Mouse (Mus musculus) hindbrain, postnatal 0 days (tissue): Measurements from ENCODE around the gene Phrf1. TPM values are rescaled to one million over a fixed set of nuclear protein-coding genes. Genes with fewer than 3 reads are reported as not detected.

Experiments used
- ATAC-seq: fragments of 200-750 bp; cut with Nextera tagmentation; 2 replicates; pipeline ENCODE4 v1.8.0; 2017; ENCODE audit warnings: mild to moderate bottlenecking, moderate TSS enrichment, moderate library complexity
- DNase-seq: peaks from one replicate; pipeline ENCODE4 v3.0.0-alpha.2; 2015; ENCODE audit warnings: low spot score
- H3K27ac ChIP-seq: fragments of 300-500 bp; sonication (generic); 2 replicates; pipeline ENCODE4 v1.5.1; 2014; ENCODE audit warnings: mild to moderate bottlenecking
- H3K27me3 ChIP-seq: fragments of 300-500 bp; sonication (generic); 2 replicates; pipeline ENCODE4 v1.6.1; 2014; ENCODE audit warnings: low read length, mixed read lengths; ENCODE audit not compliant: insufficient read depth
- H3K36me3 ChIP-seq: fragments of 300-500 bp; sonication (generic); 2 replicates; pipeline ENCODE4 v1.6.1; 2014; ENCODE audit warnings: low read length, mixed read lengths; ENCODE audit not compliant: insufficient read depth
- H3K4me1 ChIP-seq: fragments of 300-500 bp; sonication (generic); 2 replicates; pipeline ENCODE4 v1.6.1; 2014; ENCODE audit warnings: antibody characterized with exemption, low read length, mixed read lengths; ENCODE audit not compliant: insufficient read depth
- H3K4me2 ChIP-seq: fragments of 300-500 bp; sonication (generic); 2 replicates; pipeline ENCODE4 v1.6.1; 2014; ENCODE audit warnings: low read depth, mild to moderate bottlenecking, low read length, moderate library complexity, mixed read lengths
- H3K4me3 ChIP-seq: fragments of 300-500 bp; sonication (generic); 2 replicates; pipeline ENCODE4 v1.5.1; 2014; ENCODE audit warnings: low read length
- H3K9ac ChIP-seq: fragments of 300-500 bp; sonication (generic); replicated peaks from 2 replicates; pipeline ENCODE4 v1.6.1; 2014; ENCODE audit warnings: mild to moderate bottlenecking, low read length, moderate library complexity, mixed read lengths
- H3K9me3 ChIP-seq: fragments of 300-500 bp; sonication (generic); 2 replicates; pipeline ENCODE4 v1.6.1; 2016; ENCODE audit warnings: low read length, mixed read lengths
- CTCF ChIP-seq: IDR thresholded peaks from 2 replicates; pipeline ENCODE4 v1.5.1; 2016; ENCODE audit warnings: antibody characterized with exemption, control low read depth, low read depth
- WGBS: fragments of 180-500 bp; shearing (Covaris S2); extraction: QIAGEN DNeasy Blood & Tissue Kit; methylation state at CpG from one replicate; pipeline ENCODE4 v1.1.7; 2014; 5-methylcytosine and 5-hydroxymethylcytosine counted together
- polyA plus RNA-seq: library from polyadenylated mRNA; unstranded; fragments of >200 nt; fragmentation: Nextera tagmentation; extraction: Ambion mirVana; gene quantifications from 2 replicates; pipeline ENCODE4 v1.2.1, GENCODE M21; 2015
- total RNA-seq: library from RNA; depleted of rRNA; stranded (reverse); fragments of >200 nt; gene quantifications from 2 replicates; pipeline ENCODE4 v1.2.3, GENCODE M21; 2014

Gene Phrf1
- total and polyA plus RNA-seq, 2 experiments from 2014 or later = 38.0 to 56.4 TPM

DNA sequence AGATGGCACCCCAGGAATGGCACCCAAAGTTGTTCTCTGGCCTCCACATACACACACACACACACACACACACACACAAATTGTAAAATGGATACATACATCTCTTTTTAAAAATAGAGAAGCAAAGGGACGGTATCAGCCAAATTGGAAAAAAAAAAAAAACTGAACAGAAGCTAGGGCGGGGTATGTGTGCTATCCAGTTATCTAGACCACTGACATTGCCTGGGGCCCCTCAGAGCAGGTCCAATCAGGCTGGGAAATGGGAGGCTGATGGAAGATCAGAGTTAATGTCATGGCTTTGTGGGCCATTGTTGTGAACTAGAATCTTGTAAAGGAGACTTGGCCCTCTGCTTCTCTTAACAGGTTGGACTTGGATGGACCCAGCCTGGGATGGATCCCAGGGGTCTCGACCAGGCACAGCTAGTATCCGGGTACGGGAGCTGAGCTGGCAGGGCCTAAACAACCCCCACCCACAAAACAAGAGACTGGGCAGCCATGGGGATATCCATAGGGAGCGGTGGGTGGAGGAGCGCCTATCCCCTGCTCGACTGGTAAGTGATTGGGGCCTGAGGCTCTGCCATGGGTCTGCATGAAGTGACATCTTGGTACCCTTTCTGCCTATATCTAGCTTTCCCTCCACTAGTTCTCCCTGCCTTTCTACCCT is 31.8 kb upstream of the Phrf1 start:
- no peak overlapping the region for H3K4me3 ChIP-seq
- no peak overlapping the region for H3K9ac ChIP-seq
- H3K27ac ChIP-seq = no peak overlapping the region
- TF ChIP-seq CTCF = no peak
- no peaks in the 10 kb centered on the region for H3K9me3 ChIP-seq
- no peak for ATAC-seq
- peaks cover 10% of the 10 kb centered on the region for H3K4me1 ChIP-seq
- DNase-seq = no peak
- WGBS = 91% methylated on average over 8 of the region's 8 CpGs
- no peaks in the 10 kb centered on the region for H3K27me3 ChIP-seq
- H3K36me3 ChIP-seq = no peaks in the 10 kb centered on the region; the same call in 1 of the 2 replicates
- H3K4me2 ChIP-seq = no peak overlapping the region

DNA sequence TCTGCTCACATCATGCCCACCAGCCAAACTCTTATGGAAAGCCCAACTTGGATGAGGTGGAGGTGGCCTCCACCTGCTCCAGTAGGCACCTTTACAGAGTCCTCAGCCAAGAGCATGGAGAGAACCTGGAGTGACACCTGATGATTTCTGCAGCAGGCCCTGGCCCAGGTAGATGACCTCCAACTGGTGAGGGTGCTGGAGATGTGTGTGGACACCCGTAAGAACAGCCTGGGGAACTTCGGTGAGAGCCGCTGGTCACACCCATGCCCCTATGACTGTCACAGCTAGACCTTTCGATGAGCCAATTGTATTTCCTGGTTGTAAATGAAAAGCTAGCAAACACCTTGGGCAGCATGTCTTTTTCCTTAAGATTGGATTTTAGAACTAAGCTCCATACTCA is 30.5 kb upstream of the Phrf1 start:
- ATAC-seq = no peak
- Histone ChIP-seq H3K27ac (no peak overlapping the region), H3K4me2 (no peak overlapping the region), H3K9ac (no peak overlapping the region), H3K4me3 (no peak overlapping the region), H3K27me3 (no peaks in the 10 kb centered on the region), H3K36me3 (no peaks in the 10 kb centered on the region), H3K9me3 (no peaks in the 10 kb centered on the region), H3K4me1 (no peaks in the 10 kb centered on the region; the same call in 1 of the 2 replicates)
- TF ChIP-seq CTCF = no peak
- no peak for DNase-seq
- 98% methylated on average over 4 of the region's 4 CpGs for WGBS

DNA sequence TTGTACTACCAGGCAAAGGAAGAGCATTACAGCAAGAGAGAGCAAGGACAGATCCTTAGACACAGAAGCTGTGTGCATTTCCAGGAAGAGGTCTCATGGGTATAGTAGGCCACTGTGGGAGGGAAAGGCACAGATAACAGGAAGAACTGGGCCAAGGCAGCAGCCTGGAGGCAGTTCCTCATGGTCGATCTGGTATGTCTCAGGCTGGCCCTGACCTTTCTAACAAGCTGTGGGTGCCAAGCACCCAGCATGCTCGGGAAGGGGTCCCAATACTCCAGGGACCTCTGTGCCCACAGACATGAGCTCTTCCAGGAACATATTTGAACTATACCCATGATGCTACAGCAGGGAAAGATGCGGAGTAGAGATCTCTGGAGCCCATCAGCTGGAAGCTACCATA is 24.0 kb upstream of the Phrf1 start:
- 75% methylated on average over 3 of the region's 3 CpGs for WGBS

DNA sequence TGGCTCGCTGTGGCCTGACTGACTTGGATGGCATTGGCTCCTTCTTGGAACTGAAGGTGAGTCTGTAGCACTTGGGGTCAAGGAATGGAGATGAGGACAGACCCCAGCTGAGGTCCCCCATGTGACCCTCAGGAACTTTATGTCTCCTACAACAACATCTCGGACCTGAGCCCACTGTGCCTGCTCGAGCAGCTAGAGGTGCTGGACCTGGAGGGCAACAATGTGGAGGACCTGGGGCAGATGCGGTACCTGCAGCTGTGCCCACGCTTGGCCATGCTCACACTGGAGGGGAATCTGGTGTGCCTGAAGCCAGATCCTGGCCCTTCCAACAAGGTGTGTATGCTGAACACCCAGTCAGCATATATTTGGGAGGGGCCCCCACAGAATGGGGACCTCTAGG is 23.1 kb upstream of the Phrf1 start:
- H3K9me3 ChIP-seq = no peaks in the 10 kb centered on the region
- no peak overlapping the region for H3K9ac ChIP-seq
- no peak for TF ChIP-seq CTCF
- ATAC-seq = no peak
- DNase-seq = no peak
- no peaks in the 10 kb centered on the region for H3K27me3 ChIP-seq
- no peak overlapping the region for H3K27ac ChIP-seq
- no peak overlapping the region for H3K4me2 ChIP-seq
- H3K36me3 ChIP-seq = no peaks in the 10 kb centered on the region
- no peak overlapping the region for H3K4me3 ChIP-seq
- WGBS = 92% methylated on average over 5 of the region's 5 CpGs
- no peaks in the 10 kb centered on the region for H3K4me1 ChIP-seq

More for the DNA sequence above, 24.0 kb upstream of the Phrf1 start:
- no peaks in the 10 kb centered on the region for H3K36me3 ChIP-seq
- TF ChIP-seq CTCF = no peak
- H3K27ac ChIP-seq = no peak overlapping the region
- no peaks in the 10 kb centered on the region for H3K4me1 ChIP-seq
- no peaks in the 10 kb centered on the region for H3K27me3 ChIP-seq
- H3K9me3 ChIP-seq = no peaks in the 10 kb centered on the region
- no peak overlapping the region for H3K4me2 ChIP-seq
- ATAC-seq (no peak), DNase-seq (no peak)
- H3K9ac ChIP-seq = no peak overlapping the region
- no peak overlapping the region for H3K4me3 ChIP-seq

DNA sequence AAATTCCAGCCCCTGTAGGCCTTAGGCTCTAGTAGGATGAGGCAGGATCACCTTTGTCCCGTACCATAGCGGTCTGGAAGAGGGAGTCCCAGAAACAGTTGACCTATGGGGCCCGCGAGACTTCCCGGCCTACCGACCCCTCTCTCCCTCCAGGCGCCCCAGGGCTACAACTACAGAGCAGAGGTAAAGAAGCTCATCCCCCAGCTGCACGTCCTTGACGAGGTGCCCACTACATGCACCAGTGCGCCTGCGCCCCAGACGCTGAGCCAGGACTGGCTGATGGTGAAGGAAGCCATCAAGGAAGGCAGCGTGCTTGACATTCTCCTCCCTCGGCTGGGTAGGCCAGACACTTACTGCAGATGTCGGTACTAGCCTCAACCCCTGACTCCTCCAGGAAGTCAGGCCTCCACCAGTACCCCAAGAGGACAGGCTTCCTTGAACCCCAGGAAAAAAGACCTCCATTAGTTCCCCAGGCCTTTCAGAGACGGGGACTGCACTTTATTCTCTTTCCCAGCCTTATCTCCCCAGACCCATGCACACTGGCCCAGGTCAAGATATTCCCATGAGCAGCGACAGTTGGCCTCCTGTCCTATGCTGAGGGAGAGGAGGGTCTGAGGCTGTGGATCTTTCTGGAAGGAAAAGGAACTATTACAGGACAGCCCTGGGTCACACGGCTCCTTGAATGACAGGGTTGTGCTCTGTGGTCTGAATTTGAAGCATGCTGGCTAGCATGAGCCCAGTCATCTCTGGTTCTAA is 22.2 kb upstream of the Phrf1 start:
- no peaks in the 10 kb centered on the region for H3K27me3 ChIP-seq
- H3K9me3 ChIP-seq = no peaks in the 10 kb centered on the region
- ATAC-seq = no peak
- no peak for TF ChIP-seq CTCF
- H3K4me3 ChIP-seq = no peak overlapping the region
- H3K36me3 ChIP-seq = no peaks in the 10 kb centered on the region
- no peaks in the 10 kb centered on the region for H3K4me1 ChIP-seq
- no peak for DNase-seq
- no peak overlapping the region for H3K27ac ChIP-seq
- H3K4me2 ChIP-seq = no peak overlapping the region
- H3K9ac ChIP-seq = no peak overlapping the region
- 92% methylated on average over 18 of the region's 18 CpGs for WGBS

DNA sequence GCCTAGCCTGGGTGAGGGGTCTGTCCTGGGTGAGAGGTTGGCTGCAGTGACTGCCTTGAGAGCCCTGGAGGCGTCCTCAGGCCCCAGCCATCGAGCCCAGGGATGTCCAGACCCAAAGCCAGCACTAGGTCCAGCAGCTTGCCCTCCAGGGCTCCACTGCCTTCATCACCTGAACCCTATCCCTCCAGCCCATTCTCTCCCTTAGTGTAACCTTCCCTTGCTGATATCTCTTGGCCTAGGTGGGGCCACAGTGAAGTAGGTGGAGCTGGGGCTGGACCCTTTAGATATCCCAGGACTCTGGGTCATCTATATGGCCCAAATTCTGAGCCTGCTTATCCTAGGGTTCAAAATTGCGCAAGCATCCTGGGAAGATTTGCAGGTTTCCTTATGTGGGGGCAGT is 19.1 kb upstream of the Phrf1 start:
- 83% methylated on average over 3 of the region's 3 CpGs for WGBS
- Histone ChIP-seq H3K9ac (no peak overlapping the region), H3K36me3 (no peaks in the 10 kb centered on the region), H3K4me3 (no peak overlapping the region), H3K4me1 (no peaks in the 10 kb centered on the region), H3K4me2 (no peak overlapping the region), H3K27ac (no peak overlapping the region), H3K9me3 (no peaks in the 10 kb centered on the region), H3K27me3 (no peaks in the 10 kb centered on the region)
- no peak for TF ChIP-seq CTCF
- no peak for DNase-seq
- no peak for ATAC-seq

DNA sequence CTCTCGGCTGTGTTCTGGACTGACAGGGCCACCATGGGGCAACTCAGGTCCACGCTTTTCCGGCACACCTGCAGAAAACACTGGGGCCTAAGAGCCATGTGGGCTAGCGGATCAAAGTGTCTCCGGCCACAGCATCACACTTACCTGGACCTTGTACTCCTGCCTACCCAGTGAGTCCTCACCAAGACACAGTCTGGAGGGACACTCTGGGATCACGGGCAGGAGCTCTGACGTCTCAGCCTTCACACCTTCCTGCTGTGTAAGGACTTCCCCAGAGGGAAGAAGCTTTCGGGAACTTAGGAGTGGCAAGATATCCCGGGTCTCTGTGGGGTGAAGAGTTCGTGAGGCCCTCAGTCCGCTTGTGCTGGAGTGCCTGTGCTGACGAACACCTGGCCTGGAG is 18.4 kb upstream of the Phrf1 start:
- H3K9me3 ChIP-seq = no peaks in the 10 kb centered on the region
- no peak for DNase-seq
- H3K4me3 ChIP-seq = no peak overlapping the region
- ATAC-seq = no peak
- 0 out of 2 replicates have a peak, but pooled peaks cover 3% of the 10 kb centered on the region for H3K4me1 ChIP-seq
- WGBS = 85% methylated on average over 12 of the region's 12 CpGs
- H3K27me3 ChIP-seq = no peaks in the 10 kb centered on the region
- H3K4me2 ChIP-seq = no peak overlapping the region
- no peak overlapping the region for H3K9ac ChIP-seq
- H3K36me3 ChIP-seq = no peaks in the 10 kb centered on the region
- no peak for TF ChIP-seq CTCF
- no peak overlapping the region for H3K27ac ChIP-seq
